Mouse (Mus musculus) neural tube, embryonic 11.5 days (tissue): ENCODE data around the gene Iqgap1. TPM values are rescaled to one million over a fixed set of nuclear protein-coding genes. Genes with fewer than 3 reads are reported as not detected.

ENCODE experiments used
- ATAC-seq: fragments of 200-750 bp; cut with Nextera tagmentation; 2 replicates; pipeline ENCODE4 v1.8.0; 2017; ENCODE audit warnings: moderate number of reproducible peaks, mild to moderate bottlenecking, moderate TSS enrichment, moderate library complexity; ENCODE audit not compliant: insufficient read depth, low FRiP score, low TSS enrichment
- DNase-seq: peaks from one replicate; pipeline ENCODE4 v3.0.0-alpha.2; 2015; ENCODE audit warnings: low spot score
- H3K27ac ChIP-seq: fragments of 300-500 bp; sonication (generic); 2 replicates; pipeline ENCODE4 v1.5.1; 2014; ENCODE audit warnings: low read depth, mild to moderate bottlenecking, low read length
- H3K27me3 ChIP-seq: fragments of 300-500 bp; sonication (generic); 2 replicates; pipeline ENCODE4 v1.6.1; 2014; ENCODE audit warnings: mild to moderate bottlenecking, low read length, mixed read lengths; ENCODE audit not compliant: control insufficient read depth, insufficient read depth
- H3K36me3 ChIP-seq: fragments of 300-500 bp; sonication (generic); 2 replicates; pipeline ENCODE4 v1.6.1; 2014; ENCODE audit warnings: mild to moderate bottlenecking, low read length, moderate library complexity, mixed read lengths; ENCODE audit not compliant: control insufficient read depth, insufficient read depth
- H3K4me1 ChIP-seq: fragments of 300-500 bp; sonication (generic); 2 replicates; pipeline ENCODE4 v1.6.1; 2014; ENCODE audit warnings: low read length, mixed read lengths; ENCODE audit not compliant: control insufficient read depth, insufficient read depth
- H3K4me2 ChIP-seq: fragments of 300-500 bp; sonication (generic); 2 replicates; pipeline ENCODE4 v1.6.1; 2014; ENCODE audit warnings: low read depth, mild to moderate bottlenecking, moderate library complexity
- H3K4me3 ChIP-seq: fragments of 300-500 bp; sonication (generic); 2 replicates; pipeline ENCODE4 v1.5.1; 2014; ENCODE audit warnings: low read depth, low read length
- H3K9ac ChIP-seq: fragments of 300-500 bp; sonication (generic); 2 replicates; pipeline ENCODE4 v1.6.1; 2014; ENCODE audit warnings: mild to moderate bottlenecking, low read length
- H3K9me3 ChIP-seq: fragments of 300-500 bp; sonication (generic); 2 replicates; pipeline ENCODE4 v1.6.1; 2016; ENCODE audit warnings: low read length; ENCODE audit not compliant: control insufficient read depth
- WGBS: fragments of 180-500 bp; shearing (Covaris S2); extraction: QIAGEN DNeasy Blood & Tissue Kit; methylation state at CpG from one replicate; pipeline ENCODE4 v1.1.7; 2014; 5-methylcytosine and 5-hydroxymethylcytosine counted together
- polyA plus RNA-seq: library from polyadenylated mRNA; unstranded; fragments of >200 nt; fragmentation: Nextera tagmentation; extraction: Ambion mirVana; gene quantifications from 2 replicates; pipeline ENCODE4 v1.2.1, GENCODE M21; 2014

The Iqgap1 gene
- polyA plus RNA-seq, 1 experiment from 2014 or later = 26.4 TPM

DNA sequence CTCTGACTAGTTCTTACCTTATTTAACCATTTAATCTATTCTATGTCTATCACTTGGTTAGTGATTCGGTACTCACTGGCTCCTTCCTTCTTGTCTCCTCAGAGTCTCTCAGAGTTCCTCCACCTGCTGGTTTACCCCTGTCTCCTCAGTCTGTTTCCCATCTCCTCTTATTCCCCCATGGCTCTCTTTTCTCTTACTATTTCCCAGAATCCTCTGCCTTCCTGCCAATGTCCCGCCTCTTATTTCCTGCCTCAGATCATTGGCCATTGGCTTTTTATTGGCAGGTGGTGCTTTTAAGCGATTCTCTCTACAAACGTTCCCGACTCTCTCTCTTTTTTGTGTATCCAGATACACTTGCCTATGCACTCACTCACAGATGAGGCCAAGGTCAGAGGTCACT is 20.9 kb upstream of the Iqgap1 start:
- DNase-seq (no peak), ATAC-seq (no peak)
- H3K27me3 ChIP-seq = no peaks in the 10 kb centered on the region
- no peak overlapping the region for H3K4me2 ChIP-seq
- H3K36me3 ChIP-seq = no peaks in the 10 kb centered on the region
- no peak overlapping the region for H3K27ac ChIP-seq
- 88% methylated on average over 5 of the region's 5 CpGs for WGBS
- no peaks in the 10 kb centered on the region for H3K4me1 ChIP-seq
- H3K4me3 ChIP-seq = no peak overlapping the region
- H3K9me3 ChIP-seq = no peaks in the 10 kb centered on the region
- no peak overlapping the region for H3K9ac ChIP-seq

DNA sequence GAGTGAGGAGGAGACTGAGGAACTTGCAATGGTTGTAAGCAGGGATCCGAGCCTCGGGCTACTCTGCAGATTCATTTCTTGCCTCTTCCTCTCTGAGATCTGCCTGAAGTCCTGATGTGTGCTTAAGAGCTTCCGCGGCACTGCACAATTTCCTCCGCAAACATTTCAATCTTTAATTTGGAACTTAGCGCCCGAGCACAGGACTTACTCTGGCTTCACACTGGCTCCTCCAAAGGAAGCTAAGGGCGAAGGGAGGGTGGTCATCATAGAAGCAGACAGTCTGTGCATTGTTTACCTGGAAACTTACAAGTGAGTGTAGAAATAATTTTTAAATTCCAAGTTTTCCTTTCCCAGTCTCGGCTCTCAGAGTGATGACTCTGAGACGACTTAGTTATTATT is 20.5 kb upstream of the Iqgap1 start:
- Histone ChIP-seq H3K27ac (no peak overlapping the region), H3K4me2 (no peak overlapping the region), H3K4me1 (no peaks in the 10 kb centered on the region), H3K4me3 (no peak overlapping the region), H3K9me3 (no peaks in the 10 kb centered on the region), H3K36me3 (no peaks in the 10 kb centered on the region), H3K9ac (no peak overlapping the region), H3K27me3 (no peaks in the 10 kb centered on the region)
- 90% methylated on average over 10 of the region's 10 CpGs for WGBS
- DNase-seq = no peak
- no peak for ATAC-seq

DNA sequence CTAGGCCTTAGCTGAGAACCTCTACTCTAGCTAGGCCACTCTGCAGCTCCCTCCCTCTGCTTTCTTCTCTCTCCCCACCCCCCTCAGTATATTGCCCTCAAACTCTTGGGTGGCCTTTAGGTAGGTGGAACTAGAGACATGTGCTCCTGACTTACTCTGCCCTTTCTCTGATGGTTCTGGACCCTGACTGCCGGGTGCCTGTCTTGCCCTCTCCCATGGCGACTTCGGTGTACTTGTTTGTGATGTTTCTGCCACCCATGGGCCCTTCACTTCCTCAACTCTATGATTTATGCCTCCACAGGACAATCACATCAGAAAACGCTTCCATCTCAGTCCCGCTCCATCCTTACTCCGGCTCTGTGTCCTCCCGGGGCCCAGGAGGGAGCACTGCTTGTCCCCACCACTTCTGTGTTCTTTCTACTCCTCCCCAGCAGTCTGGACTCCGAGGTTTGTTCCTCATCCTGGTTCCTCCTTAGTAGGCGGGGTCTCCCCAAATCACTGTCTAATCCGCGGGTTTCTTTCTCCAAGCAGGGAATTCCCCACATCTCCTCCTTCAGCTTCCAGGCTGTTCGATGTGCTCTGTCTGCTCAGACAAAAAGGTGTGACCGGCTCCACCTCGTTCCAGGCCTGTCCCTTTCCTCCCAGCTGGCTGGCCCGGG is 20.0 kb upstream of the Iqgap1 start:
- H3K4me2 ChIP-seq = no peak overlapping the region
- H3K36me3 ChIP-seq = no peaks in the 10 kb centered on the region
- H3K9me3 ChIP-seq = no peaks in the 10 kb centered on the region
- ATAC-seq (no peak), DNase-seq (no peak)
- no peaks in the 10 kb centered on the region for H3K4me1 ChIP-seq
- H3K4me3 ChIP-seq = no peak overlapping the region
- H3K27ac ChIP-seq = no peak overlapping the region
- WGBS = 80% methylated on average over 15 of the region's 15 CpGs
- H3K9ac ChIP-seq = no peak overlapping the region
- no peaks in the 10 kb centered on the region for H3K27me3 ChIP-seq

DNA sequence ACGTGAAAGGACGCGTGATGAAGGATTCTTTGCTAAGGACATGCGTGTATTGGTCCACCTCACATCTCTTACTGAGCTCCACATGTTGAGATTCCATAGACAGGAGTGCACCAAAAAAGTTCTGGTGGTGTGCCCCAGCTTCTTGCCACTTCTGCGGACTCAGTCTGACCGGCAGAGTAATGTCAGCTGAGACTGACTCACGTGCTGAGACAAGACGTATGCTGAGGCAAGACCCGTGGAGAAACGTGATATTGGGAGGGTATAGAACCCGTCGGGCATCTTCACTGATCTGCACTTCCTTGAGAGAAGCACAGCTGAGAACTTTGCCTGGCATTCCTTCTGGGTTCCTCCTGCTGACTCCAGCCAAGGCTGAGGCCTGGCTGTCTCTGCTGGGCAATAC is 18.9 kb upstream of the Iqgap1 start:
- H3K27me3 ChIP-seq = no peaks in the 10 kb centered on the region
- no peak for DNase-seq
- WGBS = 96% methylated on average over 12 of the region's 12 CpGs
- no peak overlapping the region for H3K27ac ChIP-seq
- no peak overlapping the region for H3K4me2 ChIP-seq
- H3K4me3 ChIP-seq = no peak overlapping the region
- H3K9me3 ChIP-seq = no peaks in the 10 kb centered on the region
- no peak for ATAC-seq
- H3K4me1 ChIP-seq = no peaks in the 10 kb centered on the region
- H3K36me3 ChIP-seq = no peaks in the 10 kb centered on the region
- H3K9ac ChIP-seq = no peak overlapping the region

- no peak for DNase-seq
- Histone ChIP-seq H3K9ac (no peak overlapping the region), H3K27ac (no peak overlapping the region), H3K4me3 (no peak overlapping the region), H3K9me3 (no peaks in the 10 kb centered on the region), H3K36me3 (no peaks in the 10 kb centered on the region), H3K4me2 (no peak overlapping the region), H3K4me1 (no peaks in the 10 kb centered on the region), H3K27me3 (no peaks in the 10 kb centered on the region)
- 93% methylated on average over 8 of the region's 8 CpGs for WGBS
- ATAC-seq = no peak
Measured at GRCm38 (mm10) chr7:80843910-80844640, 18.3 kb upstream of the Iqgap1 start.

DNA sequence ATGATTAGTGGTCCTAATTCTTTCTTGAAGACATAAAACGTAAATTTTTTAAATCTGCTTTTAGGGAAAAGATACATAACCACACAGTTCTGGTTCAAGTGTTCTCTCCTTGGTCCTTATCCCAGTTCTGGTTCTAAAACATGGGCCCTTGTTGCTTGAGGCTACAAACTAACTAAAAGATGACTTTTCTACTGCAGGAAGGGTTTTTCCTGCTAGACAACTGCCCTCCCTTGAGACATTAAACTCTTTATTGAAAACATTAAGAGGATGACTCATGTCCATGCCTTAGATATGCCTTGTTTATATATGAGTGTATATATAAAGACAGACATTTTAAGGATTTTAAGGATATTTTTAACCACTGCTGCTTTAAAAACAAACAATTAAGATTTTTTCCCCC is 17.4 kb upstream of the Iqgap1 start:
- no peak for ATAC-seq
- Histone ChIP-seq H3K9ac (no peak overlapping the region), H3K27ac (no peak overlapping the region), H3K36me3 (no peaks in the 10 kb centered on the region), H3K9me3 (no peaks in the 10 kb centered on the region), H3K4me3 (no peak overlapping the region), H3K4me2 (no peak overlapping the region), H3K27me3 (no peaks in the 10 kb centered on the region), H3K4me1 (no peaks in the 10 kb centered on the region)
- WGBS = 94% methylated on average over 1 of the region's 1 CpGs
- DNase-seq = no peak

GRCm38 (mm10) chr7:80842132-80842531 is 16.4 kb upstream of the Iqgap1 start:
- Histone ChIP-seq H3K9me3 (no peaks in the 10 kb centered on the region), H3K4me1 (no peaks in the 10 kb centered on the region), H3K9ac (no peak overlapping the region), H3K27me3 (no peaks in the 10 kb centered on the region), H3K4me3 (no peak overlapping the region), H3K4me2 (no peak overlapping the region), H3K27ac (no peak overlapping the region), H3K36me3 (no peaks in the 10 kb centered on the region)
- WGBS = 73% methylated on average over 5 of the region's 5 CpGs
- DNase-seq (no peak), ATAC-seq (no peak)

DNA sequence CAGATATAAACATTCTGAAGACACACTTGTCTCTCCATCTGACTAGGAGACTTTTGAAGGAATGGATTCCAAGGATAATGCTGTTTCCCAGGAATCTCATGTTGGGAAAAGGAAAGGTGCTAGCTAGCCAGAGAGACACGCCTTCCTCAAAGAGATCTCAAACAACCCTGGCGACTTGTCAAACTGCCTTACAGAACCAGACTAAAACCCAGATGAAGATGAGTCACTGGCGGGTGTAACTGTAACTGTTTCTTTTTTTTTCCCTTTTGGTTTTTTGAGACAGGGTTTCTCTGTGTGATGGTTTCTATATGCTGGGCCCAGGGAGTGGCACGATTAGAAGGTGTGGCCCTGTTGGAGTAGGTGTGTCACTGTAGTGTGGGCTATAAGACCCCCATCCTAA is 15.2 kb upstream of the Iqgap1 start:
- Histone ChIP-seq H3K4me2 (no peak overlapping the region), H3K4me3 (no peak overlapping the region), H3K27ac (no peak overlapping the region), H3K4me1 (no peaks in the 10 kb centered on the region), H3K9me3 (no peaks in the 10 kb centered on the region), H3K9ac (no peak overlapping the region), H3K27me3 (no peaks in the 10 kb centered on the region), H3K36me3 (no peaks in the 10 kb centered on the region)
- DNase-seq (no peak), ATAC-seq (no peak)
- 83% methylated on average over 4 of the region's 4 CpGs for WGBS

- DNase-seq = no peak
- 58% methylated on average over 1 of the region's 1 CpGs for WGBS
- H3K4me1 ChIP-seq = no peaks in the 10 kb centered on the region
- H3K27ac ChIP-seq = no peak overlapping the region
- ATAC-seq = no peak
- H3K9me3 ChIP-seq = no peaks in the 10 kb centered on the region
- H3K4me2 ChIP-seq = no peak overlapping the region
- H3K36me3 ChIP-seq = no peaks in the 10 kb centered on the region
- no peaks in the 10 kb centered on the region for H3K27me3 ChIP-seq
- H3K4me3 ChIP-seq = no peak overlapping the region
- H3K9ac ChIP-seq = no peak overlapping the region
Measured at GRCm38 (mm10) chr7:80840241-80840640, 14.5 kb upstream of the Iqgap1 start.
